Mouse (Mus musculus) midbrain, embryonic 16.5 days (tissue): ENCODE measurements around the gene Muc13. TPM values are rescaled to one million over a fixed set of nuclear protein-coding genes. Genes with fewer than 3 reads are reported as not detected.

Experiments used
- ATAC-seq: fragments of 200-750 bp; cut with Nextera tagmentation; 2 replicates; pipeline ENCODE4 v1.8.0; 2017; ENCODE audit warnings: moderate TSS enrichment
- H3K27ac ChIP-seq: fragments of 300-500 bp; sonication (generic); 2 replicates; pipeline ENCODE4 v1.5.1; 2014; ENCODE audit warnings: mild to moderate bottlenecking, low read length, mixed read lengths
- H3K27me3 ChIP-seq: fragments of 300-500 bp; sonication (generic); 2 replicates; pipeline ENCODE4 v1.6.1; 2014; ENCODE audit warnings: low read depth, low read length, mixed read lengths; ENCODE audit not compliant: control insufficient read depth, insufficient read depth
- H3K36me3 ChIP-seq: fragments of 300-500 bp; sonication (generic); 2 replicates; pipeline ENCODE4 v1.6.1; 2014; ENCODE audit warnings: mild to moderate bottlenecking, low read length, moderate library complexity, mixed read lengths; ENCODE audit not compliant: control insufficient read depth, insufficient read depth
- H3K4me1 ChIP-seq: fragments of 300-500 bp; sonication (generic); 2 replicates; pipeline ENCODE4 v1.6.1; 2014; ENCODE audit warnings: mild to moderate bottlenecking, low read length, mixed read lengths; ENCODE audit not compliant: control insufficient read depth, insufficient read depth
- H3K4me2 ChIP-seq: fragments of 300-500 bp; sonication (generic); 2 replicates; pipeline ENCODE4 v1.6.1; 2014; ENCODE audit warnings: mild to moderate bottlenecking, low read length, mixed read lengths
- H3K4me3 ChIP-seq: fragments of 300-500 bp; sonication (generic); 2 replicates; pipeline ENCODE4 v1.5.1; 2014; ENCODE audit warnings: low read depth, mild to moderate bottlenecking, low read length, moderate library complexity, mixed read lengths
- H3K9ac ChIP-seq: fragments of 300-500 bp; sonication (generic); 2 replicates; pipeline ENCODE4 v1.6.1; 2014; ENCODE audit warnings: low read depth, low read length, mixed read lengths
- H3K9me3 ChIP-seq: fragments of 300-500 bp; sonication (generic); replicated peaks from 2 replicates; pipeline ENCODE4 v1.6.1; 2014; ENCODE audit warnings: mild to moderate bottlenecking, low read length, mixed read lengths; ENCODE audit not compliant: control insufficient read depth, poor library complexity, severe bottlenecking
- WGBS: fragments of 180-500 bp; shearing (Covaris S2); extraction: QIAGEN DNeasy Blood & Tissue Kit; methylation state at CpG from one replicate; pipeline ENCODE4 v1.1.7; 2014; 5-methylcytosine and 5-hydroxymethylcytosine counted together
- polyA plus RNA-seq: library from polyadenylated mRNA; unstranded; fragments of >200 nt; fragmentation: Nextera tagmentation; extraction: Ambion mirVana; gene quantifications from 2 replicates; pipeline ENCODE4 v1.2.1, GENCODE M21; 2015

Gene Muc13
- polyA plus RNA-seq, 1 experiment from 2014 or later, result not detected

DNA sequence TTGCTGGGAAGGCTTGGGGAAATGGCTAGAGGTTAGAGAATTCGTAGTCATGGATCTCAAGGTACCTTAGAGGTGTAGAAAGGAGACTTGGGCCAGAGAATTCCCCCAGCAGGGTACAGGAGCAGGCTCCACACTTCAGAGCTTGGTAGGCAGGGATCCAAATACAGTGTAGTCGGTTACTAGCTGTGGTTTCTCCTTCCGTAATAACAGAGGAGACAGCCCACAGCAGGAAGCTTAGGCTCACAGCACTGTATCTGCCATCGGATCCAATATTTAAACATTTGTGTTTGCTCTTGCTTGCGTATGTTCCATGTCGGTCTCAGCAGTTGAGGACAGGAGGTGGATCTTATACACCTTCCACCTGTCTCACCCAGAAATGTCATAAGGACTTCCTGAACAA, 2.0 kb downstream of the Muc13 start:
- no peak overlapping the region for H3K4me2 ChIP-seq
- H3K9ac ChIP-seq, result no peak overlapping the region
- no peak for ATAC-seq
- no peak overlapping the region for H3K4me3 ChIP-seq
- H3K9me3 ChIP-seq, result no peaks in the 10 kb centered on the region
- WGBS, result 82% methylated on average over 6 of the region's 6 CpGs
- H3K36me3 ChIP-seq, result no peaks in the 10 kb centered on the region
- no peaks in the 10 kb centered on the region for H3K27me3 ChIP-seq
- no peaks in the 10 kb centered on the region for H3K4me1 ChIP-seq
- no peak overlapping the region for H3K27ac ChIP-seq

DNA sequence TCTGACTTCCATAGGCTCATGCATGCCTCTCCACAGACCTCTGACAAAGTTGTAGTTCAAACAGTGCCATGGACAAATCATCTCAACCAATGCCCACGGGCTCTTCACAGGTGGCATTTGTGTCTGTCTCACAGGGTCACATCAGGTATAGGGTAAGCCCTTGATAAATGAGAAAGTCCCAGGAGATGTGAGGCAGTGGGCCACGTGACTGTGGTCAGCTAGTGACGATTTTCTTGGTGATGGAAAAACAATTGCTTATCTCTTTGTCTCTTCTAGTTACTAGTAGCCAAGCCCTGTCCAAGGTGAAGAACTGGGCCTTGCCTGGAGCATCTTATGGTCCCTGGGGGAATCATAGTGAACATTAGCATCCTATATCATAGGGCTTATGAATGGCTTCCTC, 2.9 kb downstream of the Muc13 start:
- H3K4me1 ChIP-seq, result no peaks in the 10 kb centered on the region
- no peaks in the 10 kb centered on the region for H3K36me3 ChIP-seq
- WGBS, result 89% methylated on average over 3 of the region's 3 CpGs
- no peak overlapping the region for H3K9ac ChIP-seq
- no peak overlapping the region for H3K4me2 ChIP-seq
- H3K27me3 ChIP-seq, result no peaks in the 10 kb centered on the region
- H3K4me3 ChIP-seq, result no peak overlapping the region
- no peak overlapping the region for H3K27ac ChIP-seq
- no peak for ATAC-seq
- H3K9me3 ChIP-seq, result no peaks in the 10 kb centered on the region

GRCm38 (mm10) chr16:33797860-33798259, 4.0 kb downstream of the Muc13 start:
- H3K4me3 ChIP-seq, result no peak overlapping the region
- WGBS, result 40% methylated on average over 5 of the region's 5 CpGs
- no peak for ATAC-seq

DNA sequence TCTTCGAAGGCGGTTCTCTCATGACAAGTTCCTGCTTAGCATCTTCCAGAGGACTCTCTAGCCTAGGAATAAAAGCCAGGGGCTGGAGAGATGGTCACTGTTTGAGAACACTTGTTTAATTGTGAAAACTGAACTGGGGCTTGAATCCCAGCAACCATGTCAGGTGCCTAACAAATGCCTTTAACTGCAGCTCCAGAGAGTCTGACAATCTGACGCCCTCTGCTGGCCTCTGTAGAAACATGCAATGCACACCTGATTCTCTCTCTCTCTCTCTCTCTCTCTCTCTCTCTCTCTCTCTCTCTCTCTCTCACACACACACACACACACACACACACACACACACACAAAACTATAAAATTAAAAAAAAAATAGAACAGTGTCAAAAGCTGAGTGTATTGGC, 16.2 kb downstream of the Muc13 start:
- WGBS, result 69% methylated on average over 3 of the region's 3 CpGs
- H3K27me3 ChIP-seq, result no peaks in the 10 kb centered on the region

More at GRCm38 (mm10) chr16:33797860-33798259, 4.0 kb downstream of the Muc13 start:
- no peaks in the 10 kb centered on the region for H3K36me3 ChIP-seq
- no peaks in the 10 kb centered on the region for H3K9me3 ChIP-seq
- no peak overlapping the region for H3K9ac ChIP-seq
- no peaks in the 10 kb centered on the region for H3K4me1 ChIP-seq
- no peak overlapping the region for H3K27ac ChIP-seq
- no peak overlapping the region for H3K4me2 ChIP-seq
- no peaks in the 10 kb centered on the region for H3K27me3 ChIP-seq

GRCm38 (mm10) chr16:33818413-33819165, 24.8 kb downstream of the Muc13 start:
- 91% methylated on average over 7 of the region's 7 CpGs for WGBS
- H3K27me3 ChIP-seq, result no peaks in the 10 kb centered on the region
- no peaks in the 10 kb centered on the region for H3K9me3 ChIP-seq
- no peak overlapping the region for H3K4me2 ChIP-seq
- H3K4me1 ChIP-seq, result no peaks in the 10 kb centered on the region
- no peak overlapping the region for H3K27ac ChIP-seq
- H3K9ac ChIP-seq, result no peak overlapping the region
- no peaks in the 10 kb centered on the region for H3K36me3 ChIP-seq
- H3K4me3 ChIP-seq, result no peak overlapping the region
- ATAC-seq, result no peak

More for the DNA sequence above, 16.2 kb downstream of the Muc13 start:
- ATAC-seq, result no peak
- Histone ChIP-seq H3K4me1 (no peaks in the 10 kb centered on the region), H3K27ac (no peak overlapping the region), H3K36me3 (no peaks in the 10 kb centered on the region), H3K9ac (no peak overlapping the region), H3K4me2 (no peak overlapping the region), H3K9me3 (no peaks in the 10 kb centered on the region; the same call in 1 of the 2 replicates), H3K4me3 (no peak overlapping the region)

GRCm38 (mm10) chr16:33820269-33821178, 26.7 kb downstream of the Muc13 start:
- Histone ChIP-seq H3K4me3 (no peak overlapping the region), H3K4me1 (no peaks in the 10 kb centered on the region), H3K27ac (no peak overlapping the region), H3K4me2 (no peak overlapping the region), H3K36me3 (no peaks in the 10 kb centered on the region), H3K9ac (no peak overlapping the region), H3K27me3 (no peaks in the 10 kb centered on the region), H3K9me3 (no peaks in the 10 kb centered on the region)
- 19% methylated on average over 17 of the region's 17 CpGs for WGBS
- ATAC-seq, result peak; percentile 77

DNA sequence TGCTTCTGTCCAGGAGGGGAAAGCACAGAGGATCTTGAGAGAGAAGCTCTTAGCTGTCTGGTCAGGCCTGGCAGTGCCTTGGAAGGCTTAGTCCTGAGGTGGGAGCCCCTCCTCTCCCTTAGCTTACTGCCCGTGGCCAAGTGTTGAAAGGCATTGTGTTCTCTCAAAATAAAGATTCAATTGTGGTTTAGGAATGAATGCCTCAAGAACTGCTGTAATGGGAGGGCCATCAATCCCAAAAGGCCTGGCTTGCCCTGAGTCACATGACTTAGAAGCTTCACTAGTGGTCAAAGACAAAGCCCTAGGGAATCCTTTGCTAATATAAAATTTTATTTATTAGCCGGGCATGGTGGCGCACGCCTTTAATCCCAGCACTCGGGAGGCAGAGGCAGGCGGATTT, 30.8 kb downstream of the Muc13 start:
- Histone ChIP-seq H3K4me3 (no peak overlapping the region), H3K27ac (no peak overlapping the region), H3K4me1 (peaks cover 5% of the 10 kb centered on the region; the same call in 1 of the 2 replicates), H3K27me3 (peaks cover 2% of the 10 kb centered on the region), H3K9me3 (no peaks in the 10 kb centered on the region), H3K4me2 (no peak overlapping the region), H3K9ac (no peak overlapping the region), H3K36me3 (no peaks in the 10 kb centered on the region)
- ATAC-seq, result no peak
- WGBS, result 81% methylated on average over 6 of the region's 6 CpGs

- no peaks in the 10 kb centered on the region for H3K36me3 ChIP-seq
- H3K9me3 ChIP-seq, result no peaks in the 10 kb centered on the region
- no peak overlapping the region for H3K9ac ChIP-seq
- no peak for ATAC-seq
- peaks cover 9% of the 10 kb centered on the region; the same call in 1 of the 2 replicates for H3K4me1 ChIP-seq
- no peak overlapping the region for H3K27ac ChIP-seq
- 90% methylated on average over 7 of the region's 7 CpGs for WGBS
- H3K4me3 ChIP-seq, result no peak overlapping the region
- peaks cover 20% of the 10 kb centered on the region for H3K27me3 ChIP-seq
- no peak overlapping the region for H3K4me2 ChIP-seq
These were observed 34.7 kb downstream of the Muc13 start for GRCm38 (mm10) chr16:33828496-33828895.
